Mouse (Mus musculus) skeletal muscle tissue, adult 2 months (tissue): Measurements from ENCODE around the gene Gas7.

Experiments used
- DNase-seq: peaks from one replicate; pipeline ENCODE4 v3.0.0-alpha.2; 2012; ENCODE audit warnings: low read depth, low spot score

Gene Gas7

GRCm38 (mm10) chr11:67574344-67574743 is 119.1 kb downstream of the Gas7 start:
- DNase-seq: no peak

GRCm38 (mm10) chr11:67577472-67577871 is 122.2 kb downstream of the Gas7 start:
- no peak for DNase-seq

- peak; percentile 49 for DNase-seq
Measured at GRCm38 (mm10) chr11:67577994-67578393, 122.8 kb downstream of the Gas7 start.

- DNase-seq: no peak
Measured at GRCm38 (mm10) chr11:67579136-67579535, 123.9 kb downstream of the Gas7 start.

- peak; percentile 45 for DNase-seq
Measured at GRCm38 (mm10) chr11:67581549-67581948, 126.3 kb downstream of the Gas7 start.

GRCm38 (mm10) chr11:67582570-67582969 is 127.3 kb downstream of the Gas7 start:
- DNase-seq: no peak

GRCm38 (mm10) chr11:67585016-67585415 is 129.8 kb downstream of the Gas7 start:
- no peak for DNase-seq

GRCm38 (mm10) chr11:67585629-67586028 is 130.4 kb downstream of the Gas7 start:
- DNase-seq: no peak

- peak; percentile 69 for DNase-seq
Measured at GRCm38 (mm10) chr11:67586231-67586994, 131.2 kb downstream of the Gas7 start.

- no peak for DNase-seq
Measured at GRCm38 (mm10) chr11:67588196-67588827, 133.1 kb downstream of the Gas7 start.

GRCm38 (mm10) chr11:67588828-67589314 is 133.6 kb downstream of the Gas7 start:
- peak; percentile 72 for DNase-seq

GRCm38 (mm10) chr11:67596233-67596632 is 141.0 kb downstream of the Gas7 start:
- no peak for DNase-seq

- no peak for DNase-seq
Measured at GRCm38 (mm10) chr11:67596856-67597255, 141.6 kb downstream of the Gas7 start.

- DNase-seq: no peak
Measured at GRCm38 (mm10) chr11:67597388-67597787, 142.2 kb downstream of the Gas7 start.

- DNase-seq: no peak
Measured at GRCm38 (mm10) chr11:67599141-67599540, 143.9 kb downstream of the Gas7 start.

- no peak for DNase-seq
Measured at GRCm38 (mm10) chr11:67600710-67601430, 145.6 kb downstream of the Gas7 start.

GRCm38 (mm10) chr11:67602711-67603369 is 147.6 kb downstream of the Gas7 start:
- DNase-seq: no peak

GRCm38 (mm10) chr11:67604481-67604880 is 149.2 kb downstream of the Gas7 start:
- peak; percentile 27 for DNase-seq

- DNase-seq: no peak
Measured at GRCm38 (mm10) chr11:67608114-67608683, 153.0 kb downstream of the Gas7 start.

- no peak for DNase-seq
Measured at GRCm38 (mm10) chr11:67612158-67612839, 157.1 kb downstream of the Gas7 start.
